Mouse (Mus musculus) erythroblast, embryonic 14.5 days (primary cell): ENCODE measurements around the gene Nme1. TPM values are rescaled to one million over a fixed set of nuclear protein-coding genes. Genes with fewer than 3 reads are reported as not detected.

Experiments
- H3K27me3 ChIP-seq: 2 replicates; pipeline ENCODE4 v1.6.1; 2012; ENCODE audit warnings: inconsistent platforms; ENCODE audit not compliant: control insufficient read depth
- H3K36me3 ChIP-seq: 2 replicates; pipeline ENCODE4 v1.6.1; 2012; ENCODE audit warnings: mild to moderate bottlenecking, inconsistent platforms; ENCODE audit not compliant: control insufficient read depth
- H3K4me1 ChIP-seq: 2 replicates; pipeline ENCODE4 v1.6.1; 2012; ENCODE audit warnings: inconsistent platforms; ENCODE audit not compliant: control insufficient read depth
- H3K4me3 ChIP-seq: replicated peaks from 2 replicates; pipeline ENCODE3; 2012; ENCODE audit warnings: moderate library complexity, mild to moderate bottlenecking, inconsistent platforms
- H3K9me3 ChIP-seq: 2 replicates; pipeline ENCODE4 v1.6.1; 2012; ENCODE audit warnings: low read length, inconsistent platforms, mixed read lengths; ENCODE audit not compliant: control insufficient read depth
- GATA1 ChIP-seq: IDR thresholded peaks from 2 replicates; pipeline ENCODE4 v1.6.1; 2012; ENCODE audit warnings: low read length, inconsistent platforms, mixed read lengths
- TAL1 ChIP-seq: IDR thresholded peaks from 3 replicates; pipeline ENCODE4 v1.6.1; 2012; ENCODE audit warnings: low read length, inconsistent platforms, mixed read lengths
- polyA plus RNA-seq: library from polyadenylated mRNA; stranded (reverse); fragments of >175 nt; gene quantifications from 2 replicates; pipeline ENCODE4 v1.2.3, GENCODE M21; 2012

Nme1 gene
- polyA plus RNA-seq: 11.0 and 13.0 TPM in 2 replicates

- peaks cover 34% of the 10 kb centered on the region for H3K4me1 ChIP-seq
- no peaks in the 10 kb centered on the region for H3K27me3 ChIP-seq
Measured at GRCm38 (mm10) chr11:93968005-93968847, at the start of gene Nme1, which contains the start of gene Gm20390. Gene Nme1 (minus strand): TSS chr11:93968521. Gene Gm20390 (minus strand): TSS chr11:93968293.

GRCm38 (mm10) chr11:94003346-94003745 is 35.0 kb upstream of the Nme1 start:
- H3K4me3 ChIP-seq: no peak overlapping the region
- TF ChIP-seq GATA1 (no peak), TAL1 (no peak)

More at GRCm38 (mm10) chr11:93968005-93968847, at the start of gene Nme1, which contains the start of gene Gm20390:
- Histone ChIP-seq H3K9me3 (no peaks in the 10 kb centered on the region), H3K4me3 (peak within 1 kb of the TSS; percentile 88), H3K36me3 (peaks cover 29% of the 10 kb centered on the region)
- no peak for TF ChIP-seq TAL1
- TF ChIP-seq GATA1: no peak

GRCm38 (mm10) chr11:93999276-93999675 is 31.0 kb upstream of the Nme1 start:
- Histone ChIP-seq H3K36me3 (peaks cover 9% of the 10 kb centered on the region), H3K9me3 (no peaks in the 10 kb centered on the region)
- TF ChIP-seq TAL1 (no peak), GATA1 (no peak)

More at GRCm38 (mm10) chr11:94003346-94003745, 35.0 kb upstream of the Nme1 start:
- Histone ChIP-seq H3K27me3 (no peaks in the 10 kb centered on the region), H3K4me1 (peaks cover 8% of the 10 kb centered on the region), H3K36me3 (peaks cover 11% of the 10 kb centered on the region), H3K9me3 (no peaks in the 10 kb centered on the region)

GRCm38 (mm10) chr11:93997141-93997775 is 28.9 kb upstream of the Nme1 start:
- TF ChIP-seq TAL1 (no peak), GATA1 (no peak)
- Histone ChIP-seq H3K4me1 (peaks cover 46% of the 10 kb centered on the region), H3K9me3 (no peaks in the 10 kb centered on the region), H3K4me3 (peak overlapping the region; percentile 90), H3K27me3 (no peaks in the 10 kb centered on the region), H3K36me3 (peaks cover 7% of the 10 kb centered on the region)

More at GRCm38 (mm10) chr11:93999276-93999675, 31.0 kb upstream of the Nme1 start:
- peaks cover 42% of the 10 kb centered on the region for H3K4me1 ChIP-seq
- no peak overlapping the region for H3K4me3 ChIP-seq
- H3K27me3 ChIP-seq: no peaks in the 10 kb centered on the region

GRCm38 (mm10) chr11:93996306-93997140 is 28.2 kb upstream of the Nme1 start:
- Histone ChIP-seq H3K36me3 (peaks cover 6% of the 10 kb centered on the region), H3K4me1 (peaks cover 46% of the 10 kb centered on the region), H3K27me3 (no peaks in the 10 kb centered on the region)

GRCm38 (mm10) chr11:93995720-93996305 is 27.5 kb upstream of the Nme1 start, which contains the start of gene Spag9:
Gene Spag9 (plus strand): TSS chr11:93996091.
- Histone ChIP-seq H3K4me3 (peak within 1 kb of the TSS; percentile 90), H3K9me3 (no peaks in the 10 kb centered on the region), H3K27me3 (no peaks in the 10 kb centered on the region), H3K4me1 (peaks cover 46% of the 10 kb centered on the region), H3K36me3 (peaks cover 6% of the 10 kb centered on the region)
- no peak for TF ChIP-seq TAL1
- TF ChIP-seq GATA1: no peak

More at GRCm38 (mm10) chr11:93996306-93997140, 28.2 kb upstream of the Nme1 start:
- Histone ChIP-seq H3K4me3 (peak overlapping the region; percentile 90), H3K9me3 (no peaks in the 10 kb centered on the region)
- TF ChIP-seq TAL1 (no peak), GATA1 (no peak)

GRCm38 (mm10) chr11:93995111-93995719 is 26.9 kb upstream of the Nme1 start:
- peaks cover 46% of the 10 kb centered on the region for H3K4me1 ChIP-seq
- TF ChIP-seq TAL1: no peak
- no peak for TF ChIP-seq GATA1
- H3K27me3 ChIP-seq: no peaks in the 10 kb centered on the region
- H3K9me3 ChIP-seq: no peaks in the 10 kb centered on the region
- H3K36me3 ChIP-seq: peaks cover 6% of the 10 kb centered on the region
- H3K4me3 ChIP-seq: peak overlapping the region; percentile 90

GRCm38 (mm10) chr11:93994531-93994930 is 26.2 kb upstream of the Nme1 start:
- Histone ChIP-seq H3K4me3 (peak overlapping the region; percentile 90), H3K27me3 (no peaks in the 10 kb centered on the region), H3K9me3 (no peaks in the 10 kb centered on the region), H3K4me1 (peaks cover 46% of the 10 kb centered on the region), H3K36me3 (peaks cover 4% of the 10 kb centered on the region)
- TF ChIP-seq GATA1: no peak
- TF ChIP-seq TAL1: no peak
